Mouse (Mus musculus) myocyte (in vitro differentiated cells): ENCODE measurements around the gene Amy1.
A peak's percentile ranks its signal among the peaks of the same experiment; 100 is the strongest.

Experiments
- CEBPB ChIP-seq: IDR thresholded peaks from 2 replicates; pipeline ENCODE4 v1.6.1; 2011; ENCODE audit warnings: mild to moderate bottlenecking, moderate library complexity; ENCODE audit not compliant: poor library complexity, insufficient read depth, severe bottlenecking
- E2F4 ChIP-seq: IDR thresholded peaks from one replicate; pipeline ENCODE4 v1.6.1; 2011; ENCODE audit warnings: mild to moderate bottlenecking, control low read depth, moderate library complexity; ENCODE audit not compliant: insufficient read depth
- MAX ChIP-seq: IDR thresholded peaks from one replicate; pipeline ENCODE4 v1.6.1; 2011; ENCODE audit warnings: low read depth, mild to moderate bottlenecking, control low read depth
- MYOD1 ChIP-seq, 3 experiments: IDR thresholded peaks; one replicate each; pipeline ENCODE4 v1.6.1; 2011; ENCODE audit warnings: control low read depth in 2 of 3, low read depth in 2 of 3, mild to moderate bottlenecking in 2 of 3, moderate library complexity in 1 of 3; ENCODE audit not compliant: insufficient read length in 2 of 3, control insufficient read depth in 1 of 3
- MYOG ChIP-seq, 3 experiments: IDR thresholded peaks; one replicate each; pipeline ENCODE4 v1.6.1; 2011; ENCODE audit warnings: control low read depth in 2 of 3, low read depth in 2 of 3, mild to moderate bottlenecking in 2 of 3; ENCODE audit not compliant: insufficient read length in 2 of 3, control insufficient read depth in 1 of 3, insufficient read depth in 1 of 3
- POLR2A ChIP-seq: IDR thresholded peaks from one replicate; pipeline ENCODE4 v1.6.1; 2011; ENCODE audit warnings: low read depth, mild to moderate bottlenecking, control low read depth, moderate library complexity; ENCODE audit not compliant: insufficient read length
- POLR2AphosphoS2 ChIP-seq: IDR thresholded peaks from one replicate; pipeline ENCODE4 v1.6.1; 2011; ENCODE audit warnings: low read depth, control low read depth; ENCODE audit not compliant: insufficient read length
- TCF12 ChIP-seq: IDR thresholded peaks from one replicate; pipeline ENCODE4 v1.6.1; 2011; ENCODE audit warnings: mild to moderate bottlenecking, control low read depth; ENCODE audit not compliant: poor library complexity, insufficient read depth, severe bottlenecking
- TCF3 ChIP-seq: IDR thresholded peaks from one replicate; pipeline ENCODE4 v1.6.1; 2011; ENCODE audit warnings: low read depth, control low read depth; ENCODE audit not compliant: insufficient read length
- USF1 ChIP-seq: IDR thresholded peaks from one replicate; pipeline ENCODE4 v1.6.1; 2011; ENCODE audit warnings: low read depth, mild to moderate bottlenecking, control low read depth, moderate library complexity

- peak; percentile 59 for TF ChIP-seq E2F4
- TF ChIP-seq POLR2A = peak; percentile 74
- peak; percentile 89 for TF ChIP-seq POLR2AphosphoS2
- TF ChIP-seq MYOG (IDR thresholded peaks at IDR 0.05; ENCODE audit: control insufficient read depth in 1 of 3, insufficient read depth in 1 of 3, insufficient read length in 2 of 3, low read depth in 2 of 3) = no peak
- TF ChIP-seq CEBPB = no peak
- no peak for TF ChIP-seq MAX
- no peak for TF ChIP-seq USF1
- no peak for TF ChIP-seq MYOD1 (IDR thresholded peaks at IDR 0.05; ENCODE audit: control insufficient read depth in 1 of 3, insufficient read length in 2 of 3, low read depth in 2 of 3)
- no peak for TF ChIP-seq TCF12
- TF ChIP-seq TCF3 = no peak
Observed at GRCm38 (mm10) chr3:113629606-113630359, 23.3 kb upstream of the Amy1 start, which contains the start of gene Rnpc3.
